Mouse (Mus musculus) heart, postnatal 0 days (tissue): ENCODE data around the gene Mapkapk3. TPM values are rescaled to one million over a fixed set of nuclear protein-coding genes. Genes with fewer than 3 reads are reported as not detected.
A peak's percentile ranks its signal among the peaks of the same experiment; 100 is the strongest.

Source experiments
- ATAC-seq: fragments of 200-750 bp; cut with Nextera tagmentation; 2 replicates; pipeline ENCODE4 v1.8.0; 2017; ENCODE audit warnings: low read depth, moderate number of reproducible peaks, moderate library complexity; ENCODE audit not compliant: insufficient read depth
- DNase-seq: peaks from one replicate; pipeline ENCODE4 v3.0.0-alpha.2; 2016; ENCODE audit warnings: low spot score
- H3K27ac ChIP-seq: fragments of 300-500 bp; sonication (generic); 2 replicates; pipeline ENCODE4 v1.5.1; 2014; ENCODE audit warnings: low read depth, mild to moderate bottlenecking
- H3K27me3 ChIP-seq: fragments of 300-500 bp; sonication (generic); 2 replicates; pipeline ENCODE4 v1.6.1; 2014; ENCODE audit warnings: low read length, mixed read lengths; ENCODE audit not compliant: control insufficient read depth, insufficient read depth
- H3K36me3 ChIP-seq: fragments of 300-500 bp; sonication (generic); replicated peaks from 2 replicates; pipeline ENCODE4 v1.6.1; 2014; ENCODE audit warnings: low read length, mixed read lengths; ENCODE audit not compliant: control insufficient read depth, insufficient read depth
- H3K4me1 ChIP-seq: fragments of 300-500 bp; sonication (generic); 2 replicates; pipeline ENCODE4 v1.6.1; 2014; ENCODE audit warnings: antibody characterized with exemption; ENCODE audit not compliant: control insufficient read depth, insufficient read depth
- H3K4me2 ChIP-seq: fragments of 300-500 bp; sonication (generic); 2 replicates; pipeline ENCODE4 v1.6.1; 2014; ENCODE audit warnings: low read depth, mild to moderate bottlenecking, low read length, moderate library complexity
- H3K4me3 ChIP-seq: fragments of 300-500 bp; sonication (generic); 2 replicates; pipeline ENCODE4 v1.5.1; 2014; ENCODE audit warnings: low read depth, low read length
- H3K9ac ChIP-seq: fragments of 300-500 bp; sonication (generic); replicated peaks from 2 replicates; pipeline ENCODE4 v1.6.1; 2014; ENCODE audit warnings: low read depth, low read length, mixed read lengths
- H3K9me3 ChIP-seq: fragments of 300-500 bp; sonication (generic); replicated peaks from 2 replicates; pipeline ENCODE4 v1.6.1; 2016; ENCODE audit warnings: low read length; ENCODE audit not compliant: control insufficient read depth
- CTCF ChIP-seq: IDR thresholded peaks from 2 replicates; pipeline ENCODE4 v1.5.1; 2016; ENCODE audit warnings: antibody characterized with exemption, control low read depth, low read depth
- EP300 ChIP-seq: IDR thresholded peaks from 2 replicates; pipeline ENCODE4 v1.6.1; 2016; ENCODE audit warnings: antibody characterized with exemption, low read depth
- WGBS: fragments of 180-500 bp; shearing (Covaris S2); extraction: QIAGEN DNeasy Blood & Tissue Kit; methylation state at CpG from one replicate; pipeline ENCODE4 v1.1.7; 2014; 5-methylcytosine and 5-hydroxymethylcytosine counted together
- polyA plus RNA-seq: library from polyadenylated mRNA; unstranded; fragments of >200 nt; fragmentation: Nextera tagmentation; extraction: Ambion mirVana; gene quantifications from 2 replicates; pipeline ENCODE4 v1.2.1, GENCODE M21; 2015
- total RNA-seq: library from RNA; depleted of rRNA; stranded (reverse); fragments of >200 nt; gene quantifications from 2 replicates; pipeline ENCODE4 v1.2.3, GENCODE M21; 2014; ENCODE audit warnings: low replicate concordance; rRNA removed

Mapkapk3 gene
- total RNA-seq (14.8 and 24.0 TPM in 2 replicates), polyA plus RNA-seq (13.0 and 15.1 TPM in 2 replicates)

- ATAC-seq (peak; percentile 91), DNase-seq (peak; percentile 96)
- Histone ChIP-seq H3K9me3 (no peaks in the 10 kb centered on the region), H3K27ac (peak within 1 kb of the TSS; percentile 69), H3K4me3 (peak within 1 kb of the TSS; percentile 61), H3K4me2 (peak within 1 kb of the TSS; percentile 66), H3K4me1 (peaks cover 12% of the 10 kb centered on the region; the same call in 1 of the 2 replicates), H3K27me3 (no peaks in the 10 kb centered on the region), H3K36me3 (no peaks in the 10 kb centered on the region), H3K9ac (peak within 1 kb of the TSS; percentile 61)
- peak; percentile 35 for TF ChIP-seq CTCF
- no peak for TF ChIP-seq EP300
- WGBS, result 3% methylated on average over 49 of the region's 49 CpGs
Observed at GRCm38 (mm10) chr9:107289211-107290076, at the start of gene Mapkapk3. Gene Mapkapk3 (minus strand): TSS chr9:107289877.

- ATAC-seq (peak; percentile 76), DNase-seq (peak; percentile 75)
- no peaks in the 10 kb centered on the region for H3K9me3 ChIP-seq
- H3K27ac ChIP-seq, result peak within 1 kb of the TSS; percentile 78
- no peaks in the 10 kb centered on the region for H3K27me3 ChIP-seq
- H3K36me3 ChIP-seq, result no peaks in the 10 kb centered on the region
- peak within 1 kb of the TSS; percentile 80 for H3K4me2 ChIP-seq
- no peak for TF ChIP-seq CTCF
- TF ChIP-seq EP300, result peak; percentile 32; the same call in 1 of the 2 replicates
- H3K9ac ChIP-seq, result peak within 1 kb of the TSS; percentile 65
- 4% methylated on average over 30 of the region's 30 CpGs for WGBS
- H3K4me1 ChIP-seq, result peaks cover 6% of the 10 kb centered on the region
- peak within 1 kb of the TSS; percentile 66 for H3K4me3 ChIP-seq
Observed at GRCm38 (mm10) chr9:107338172-107338883, 48.7 kb upstream of the Mapkapk3 start, which contains the start of gene Hemk1. Gene Hemk1 (minus strand): TSS chr9:107338350.

- H3K27ac ChIP-seq, result no peak overlapping the region
- TF ChIP-seq EP300 (no peak), CTCF (no peak)
- no peak overlapping the region for H3K4me3 ChIP-seq
- no peaks in the 10 kb centered on the region for H3K27me3 ChIP-seq
- no peak overlapping the region for H3K9ac ChIP-seq
- WGBS, result 66% methylated on average over 6 of the region's 6 CpGs
- no peaks in the 10 kb centered on the region for H3K9me3 ChIP-seq
- ATAC-seq (no peak), DNase-seq (no peak)
- H3K36me3 ChIP-seq, result peaks cover 8% of the 10 kb centered on the region
- no peak overlapping the region for H3K4me2 ChIP-seq
- H3K4me1 ChIP-seq, result peaks cover 6% of the 10 kb centered on the region
Observed at GRCm38 (mm10) chr9:107336386-107336785, 46.7 kb upstream of the Mapkapk3 start.

GRCm38 (mm10) chr9:107335909-107336308, 46.2 kb upstream of the Mapkapk3 start:
- Histone ChIP-seq H3K4me1 (peaks cover 6% of the 10 kb centered on the region), H3K9me3 (no peaks in the 10 kb centered on the region), H3K9ac (no peak overlapping the region), H3K36me3 (peaks cover 8% of the 10 kb centered on the region), H3K4me3 (no peak overlapping the region), H3K27ac (no peak overlapping the region), H3K4me2 (no peak overlapping the region), H3K27me3 (no peaks in the 10 kb centered on the region)
- DNase-seq (peak; percentile 67), ATAC-seq (peak; percentile 10; the same call in 1 of the 2 replicates)
- TF ChIP-seq EP300 (no peak), CTCF (peak; percentile 96)
- 3% methylated on average over 5 of the region's 5 CpGs for WGBS

GRCm38 (mm10) chr9:107335046-107335445, 45.4 kb upstream of the Mapkapk3 start:
- Histone ChIP-seq H3K36me3 (peaks cover 8% of the 10 kb centered on the region), H3K9me3 (no peaks in the 10 kb centered on the region), H3K9ac (no peak overlapping the region), H3K4me2 (no peak overlapping the region), H3K27me3 (no peaks in the 10 kb centered on the region), H3K27ac (no peak overlapping the region), H3K4me3 (no peak overlapping the region), H3K4me1 (peaks cover 6% of the 10 kb centered on the region)
- 89% methylated on average over 5 of the region's 5 CpGs for WGBS
- TF ChIP-seq EP300 (no peak), CTCF (no peak)
- ATAC-seq, result no peak
- no peak for DNase-seq
